Mouse (Mus musculus) induced T-regulatory cell, adult 2 months (primary cell): ENCODE data around the gene Itsn1.

Experiments used
- DNase-seq: peaks from one replicate; pipeline ENCODE4 v3.0.0-alpha.2; 2012; ENCODE audit warnings: low read depth

Gene Itsn1

DNA sequence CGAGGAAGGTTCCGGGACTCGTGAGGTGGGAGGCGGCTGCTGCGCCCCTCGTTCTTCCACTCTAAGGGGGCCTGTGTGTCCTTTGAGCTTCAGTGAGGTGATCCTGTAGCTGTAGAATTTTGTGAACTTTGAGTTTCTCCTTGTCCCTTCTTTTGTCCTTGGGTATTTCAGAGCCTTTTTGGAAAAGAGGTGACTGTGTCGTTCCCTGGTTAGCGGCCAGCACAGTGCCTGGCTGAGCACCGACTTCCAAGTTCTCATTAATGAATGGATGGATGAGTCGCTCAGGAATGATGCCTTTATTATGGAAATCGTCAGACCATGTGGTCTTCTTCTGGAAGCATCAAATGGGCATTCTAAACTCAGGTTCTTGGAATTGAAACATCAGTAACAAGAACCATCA lies 218.0 kb downstream of the Itsn1 start:
- DNase-seq = no peak

DNA sequence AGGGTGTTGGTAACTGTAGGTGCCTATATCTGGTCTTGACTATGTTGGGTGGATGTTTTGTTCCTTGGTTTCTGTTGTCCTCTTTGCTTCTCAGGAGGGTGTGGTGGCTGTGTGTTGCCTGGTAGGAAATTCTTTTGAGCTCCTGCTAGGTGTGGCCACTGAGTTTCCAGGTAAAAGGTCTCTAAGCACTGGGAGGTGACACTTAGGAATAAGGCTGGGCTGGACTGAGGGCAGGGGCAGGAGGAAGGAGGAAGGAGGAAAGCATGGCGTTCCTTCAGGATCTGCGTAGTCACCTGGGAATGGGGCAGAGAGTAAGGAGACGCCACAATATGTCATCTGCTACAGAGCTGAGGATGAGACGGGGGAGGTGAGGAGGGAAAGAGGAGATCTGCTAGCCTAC lies 224.9 kb downstream of the Itsn1 start:
- DNase-seq = no peak

DNA sequence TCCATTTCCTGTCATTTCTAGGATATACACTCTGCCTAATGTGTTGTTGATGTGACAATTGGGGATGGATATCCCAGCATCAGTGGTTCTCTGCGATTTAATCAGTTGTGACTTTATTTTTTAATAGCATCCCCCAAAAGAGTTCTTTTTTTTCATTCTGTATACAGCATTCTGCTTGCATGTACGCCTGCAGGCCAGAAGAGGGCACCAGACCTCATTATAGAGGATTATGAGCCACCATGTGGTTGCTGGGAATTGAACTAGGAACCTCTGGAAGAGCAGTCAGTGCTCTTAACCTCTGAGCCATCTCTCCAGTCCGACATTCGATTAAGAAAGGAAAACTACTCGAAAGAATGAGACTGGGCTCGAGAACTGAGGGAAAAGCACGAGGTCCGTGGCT lies 225.7 kb downstream of the Itsn1 start:
- DNase-seq = peak; percentile 23

DNA sequence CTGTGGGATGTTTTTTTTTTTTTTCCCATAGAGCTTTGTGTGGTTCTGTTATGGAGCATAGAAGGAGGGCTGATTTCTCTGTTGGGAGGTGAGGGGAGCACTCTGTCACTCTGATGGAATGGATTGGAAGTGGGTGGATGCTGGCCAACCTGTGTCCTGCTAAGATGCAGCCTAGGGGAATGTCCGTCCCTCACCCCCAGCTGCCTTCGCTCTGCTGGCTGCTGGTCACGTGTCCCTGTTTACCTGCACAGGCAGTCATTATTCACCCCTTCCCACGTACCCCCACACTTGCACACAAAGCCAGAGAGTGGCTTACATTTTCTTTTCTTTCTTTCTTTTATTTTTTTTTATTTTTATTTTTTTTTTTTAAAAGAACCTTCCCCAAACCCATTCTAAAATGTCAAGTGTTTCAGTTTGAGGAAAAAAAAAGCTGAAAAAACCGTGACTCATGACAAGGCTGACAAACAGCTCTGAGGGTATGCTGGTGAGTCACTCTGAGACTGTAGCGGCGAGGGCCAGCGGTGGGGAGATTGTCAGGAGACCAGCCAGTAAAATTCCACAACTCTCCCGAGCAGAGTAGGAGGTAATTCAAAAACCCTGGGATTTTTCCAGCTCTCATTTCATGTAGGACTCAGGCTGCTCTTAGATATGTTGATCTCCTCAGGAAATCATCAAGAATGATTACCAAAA lies 233.3 kb downstream of the Itsn1 start:
- peak; percentile 72 for DNase-seq

DNA sequence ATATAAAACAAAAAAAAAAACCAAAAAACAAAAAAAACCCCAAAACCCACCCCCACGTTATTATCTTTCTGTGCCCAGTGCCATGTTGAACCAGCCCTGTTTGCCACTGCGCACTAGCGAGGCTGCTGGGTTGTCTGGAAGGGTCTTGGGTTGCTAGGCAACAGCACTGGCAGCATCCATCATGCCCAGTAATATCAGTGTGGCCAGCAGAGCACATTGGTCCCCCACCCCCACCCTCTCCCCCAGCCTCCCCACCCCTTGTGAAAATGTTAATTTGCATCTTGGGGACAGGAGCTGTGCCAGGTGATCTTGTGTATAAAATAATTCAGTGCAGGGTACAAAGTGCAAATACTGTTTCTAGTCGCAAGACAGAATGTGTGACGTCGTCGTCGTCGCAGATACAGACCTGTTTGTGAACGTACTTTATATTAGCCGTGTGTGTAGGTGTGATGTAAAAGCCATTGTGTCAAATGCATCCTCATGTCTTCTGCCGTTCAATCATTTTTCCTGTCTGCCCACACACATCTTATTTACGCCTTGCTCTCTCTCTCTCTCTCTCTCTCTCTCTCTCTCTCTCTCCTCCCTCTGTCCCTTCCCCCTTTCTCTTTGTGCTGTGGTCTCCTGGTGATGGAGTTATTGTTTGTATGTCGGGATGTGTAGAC lies 233.9 kb downstream of the Itsn1 start:
- peak; percentile 74 for DNase-seq

DNA sequence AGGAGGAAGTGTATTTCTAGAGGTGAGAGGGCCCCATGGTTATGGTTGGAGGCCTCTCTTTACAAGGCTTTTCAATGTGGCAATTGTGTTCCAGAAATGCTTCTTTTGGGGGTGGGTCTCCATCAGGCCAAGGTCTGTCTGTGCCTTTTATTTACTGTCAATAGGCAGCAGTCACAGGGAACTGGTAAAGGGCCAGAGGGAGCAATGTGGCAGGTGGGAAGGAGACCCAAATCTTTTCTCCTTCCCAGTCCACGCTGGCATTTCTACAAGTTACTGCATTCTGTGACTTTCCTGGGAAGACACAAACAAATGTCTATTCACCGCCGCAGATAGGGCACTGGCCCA lies 234.4 kb downstream of the Itsn1 start:
- no peak for DNase-seq

DNA sequence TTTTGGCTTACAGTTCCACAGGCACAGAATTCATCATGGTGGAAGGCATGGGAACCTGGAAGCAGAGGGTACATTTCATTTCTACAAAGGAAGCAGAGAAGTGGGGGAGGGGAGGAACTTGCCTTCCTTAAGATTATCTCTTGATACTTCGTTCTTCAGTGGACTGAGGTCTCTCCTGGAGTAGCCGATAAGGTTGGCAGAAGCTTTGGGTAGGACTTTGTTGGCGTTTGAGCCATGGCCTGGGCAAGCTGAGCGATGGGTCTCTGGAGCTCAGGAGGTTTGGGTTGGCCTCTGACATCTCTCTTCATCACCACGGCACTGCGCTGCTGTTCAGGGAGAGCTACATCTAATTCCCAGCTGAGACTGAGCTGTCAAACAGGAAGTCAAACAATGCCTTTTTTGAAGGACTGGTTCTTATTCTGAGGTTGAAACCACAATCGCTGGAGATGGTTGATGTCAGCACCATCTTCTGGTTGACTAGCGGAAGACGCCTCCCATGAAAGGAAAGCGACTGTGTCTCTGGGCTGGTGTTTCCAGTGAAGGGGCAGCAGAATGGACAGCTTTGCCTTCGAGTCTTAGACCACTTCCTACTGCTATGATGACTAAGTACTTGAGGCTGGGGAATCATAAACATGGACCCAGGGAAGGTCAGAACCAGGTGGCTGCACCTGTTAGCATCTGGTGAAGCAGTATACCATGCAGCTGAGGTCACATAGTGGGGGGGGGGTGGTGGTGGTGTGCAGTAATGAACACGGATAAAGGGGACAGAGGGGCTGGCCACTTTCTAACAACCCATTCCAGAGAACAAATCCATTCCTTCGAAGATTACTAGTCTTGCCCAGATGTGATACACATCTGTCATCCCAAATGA lies 235.5 kb downstream of the Itsn1 start:
- DNase-seq = peak; percentile 80

DNA sequence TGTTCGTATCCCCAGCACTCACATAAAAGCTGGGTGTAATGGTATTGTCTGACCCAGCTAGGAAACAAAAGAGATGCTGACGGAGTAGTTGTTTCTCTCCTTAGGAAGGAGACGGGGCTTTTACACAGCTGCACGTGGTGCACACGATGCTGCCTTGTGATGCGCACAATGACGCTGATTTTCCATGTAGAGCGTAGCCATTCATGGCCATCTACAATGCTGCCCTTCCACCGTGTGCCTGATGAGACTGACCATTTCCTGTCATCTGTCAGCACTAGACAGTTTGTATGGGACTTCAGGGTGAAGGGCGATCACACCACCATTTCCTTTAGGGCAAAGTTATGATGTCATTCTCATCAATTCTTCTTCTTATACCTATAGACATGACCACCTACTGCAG lies 239.6 kb downstream of the Itsn1 start:
- no peak for DNase-seq

DNA sequence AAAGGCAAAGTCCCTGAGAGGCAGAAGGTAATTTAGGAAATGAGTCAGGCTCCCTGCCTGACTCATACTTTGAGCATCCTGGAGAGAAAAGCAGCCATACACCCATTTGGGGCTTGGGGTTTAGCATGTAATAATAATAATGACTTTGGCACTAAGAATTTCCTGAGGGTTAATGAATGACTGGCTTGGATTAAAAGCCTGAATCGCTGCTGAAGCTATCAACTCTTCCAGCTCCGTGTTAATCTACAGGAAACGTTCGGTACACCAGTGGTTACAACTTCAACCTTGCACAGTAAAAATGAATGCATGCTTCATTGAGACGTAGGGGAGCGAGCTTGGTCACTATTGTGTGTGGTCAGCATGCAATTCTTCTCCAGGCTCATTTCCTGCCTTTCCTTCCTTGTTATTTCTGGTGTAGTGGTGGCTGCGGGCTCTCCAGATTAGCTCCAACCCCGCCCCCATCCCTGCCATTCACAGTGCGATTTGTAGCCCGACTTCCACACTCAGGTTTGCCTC lies 240.5 kb downstream of the Itsn1 start:
- DNase-seq = no peak
